Mouse (Mus musculus): Measurements from ENCODE around the gene Gucy2d. TPM values are rescaled to one million over a fixed set of nuclear protein-coding genes. Genes with fewer than 3 reads are reported as not detected.
A peak's percentile ranks its signal among the peaks of the same experiment; 100 is the strongest.

Gucy2d gene
- polyA plus RNA-seq, 1 experiment, result 0.08 TPM

GRCm38 (mm10) chr7:98487202-98487980 lies 47.2 kb downstream of the Gucy2d start:
- TF ChIP-seq CTCF (IDR thresholded peaks at IDR 0.05; ENCODE audit: borderline replicate concordance, insufficient read depth, low read depth, low read length) (no peak), POLR2A (IDR thresholded peaks at IDR 0.05; ENCODE audit: borderline replicate concordance, insufficient read depth, low read length) (no peak)
- no peak for DNase-seq
- H3K27ac ChIP-seq (ENCODE audit: insufficient read depth, low read length), result no peak overlapping the region
- H3K4me3 ChIP-seq (replicated peaks; ENCODE audit: insufficient read depth, low read depth, low read length), result no peak overlapping the region
- peaks cover 5% of the 10 kb centered on the region; the same call in 1 of the 2 replicates for H3K4me1 ChIP-seq (ENCODE audit: control insufficient read depth, insufficient read depth, low read length)
- WGBS, result 91% methylated on average over 11 of the region's 11 CpGs
- H3K27me3 ChIP-seq (ENCODE audit: control insufficient read depth, insufficient read depth, low read length), result no peaks in the 10 kb centered on the region; the same call in 1 of the 2 replicates

- no peak for TF ChIP-seq CTCF (IDR thresholded peaks at IDR 0.05; ENCODE audit: borderline replicate concordance, insufficient read depth, low read depth, low read length)
- no peak for TF ChIP-seq POLR2A (IDR thresholded peaks at IDR 0.05; ENCODE audit: borderline replicate concordance, insufficient read depth, low read length)
- Histone ChIP-seq H3K4me3 (replicated peaks; ENCODE audit: insufficient read depth, low read depth, low read length) (no peak overlapping the region), H3K4me1 (ENCODE audit: control insufficient read depth, insufficient read depth, low read length) (peaks cover 5% of the 10 kb centered on the region; the same call in 1 of the 2 replicates), H3K27me3 (ENCODE audit: control insufficient read depth, insufficient read depth, low read length) (no peaks in the 10 kb centered on the region; the same call in 1 of the 2 replicates), H3K27ac (ENCODE audit: insufficient read depth, low read length) (no peak overlapping the region)
- no peak for DNase-seq
- 91% methylated on average over 13 of the region's 13 CpGs for WGBS
These were observed 48.3 kb downstream of the Gucy2d start for GRCm38 (mm10) chr7:98488398-98489130.

- TF ChIP-seq CTCF (IDR thresholded peaks at IDR 0.05; ENCODE audit: borderline replicate concordance, insufficient read depth, low read depth, low read length), result no peak
- TF ChIP-seq POLR2A (IDR thresholded peaks at IDR 0.05; ENCODE audit: borderline replicate concordance, insufficient read depth, low read length), result no peak
- DNase-seq, result no peak
- Histone ChIP-seq H3K27me3 (ENCODE audit: control insufficient read depth, insufficient read depth, low read length) (no peaks in the 10 kb centered on the region; the same call in 1 of the 2 replicates), H3K27ac (ENCODE audit: insufficient read depth, low read length) (no peak within 1 kb of the TSS), H3K4me3 (replicated peaks; ENCODE audit: insufficient read depth, low read depth, low read length) (peak within 1 kb of the TSS; percentile 49), H3K4me1 (ENCODE audit: control insufficient read depth, insufficient read depth, low read length) (peaks cover 5% of the 10 kb centered on the region; the same call in 1 of the 2 replicates)
- 79% methylated on average over 6 of the region's 6 CpGs for WGBS
These were observed 48.9 kb downstream of the Gucy2d start, which contains the start of gene Lrrc32 for GRCm38 (mm10) chr7:98489131-98489530. Gene Lrrc32, plus strand, starts transcription at chr7:98489283.

- TF ChIP-seq POLR2A (IDR thresholded peaks at IDR 0.05; ENCODE audit: borderline replicate concordance, insufficient read depth, low read length), result no peak
- no peak for TF ChIP-seq CTCF (IDR thresholded peaks at IDR 0.05; ENCODE audit: borderline replicate concordance, insufficient read depth, low read depth, low read length)
- WGBS, result under 1% methylated on average over 50 of the region's 50 CpGs
- Histone ChIP-seq H3K27me3 (ENCODE audit: control insufficient read depth, insufficient read depth, low read length) (no peaks in the 10 kb centered on the region; the same call in 1 of the 2 replicates), H3K27ac (ENCODE audit: insufficient read depth, low read length) (no peak overlapping the region), H3K4me3 (replicated peaks; ENCODE audit: insufficient read depth, low read depth, low read length) (peak overlapping the region; percentile 49), H3K4me1 (ENCODE audit: control insufficient read depth, insufficient read depth, low read length) (peaks cover 5% of the 10 kb centered on the region; the same call in 1 of the 2 replicates)
- DNase-seq, result peak; percentile 52 to 56
These were observed 49.4 kb downstream of the Gucy2d start for GRCm38 (mm10) chr7:98489623-98490084.

- WGBS, result 63% methylated on average over 4 of the region's 4 CpGs
- peaks cover 5% of the 10 kb centered on the region; the same call in 1 of the 2 replicates for H3K4me1 ChIP-seq (ENCODE audit: control insufficient read depth, insufficient read depth, low read length)
- TF ChIP-seq POLR2A (IDR thresholded peaks at IDR 0.05; ENCODE audit: borderline replicate concordance, insufficient read depth, low read length) (no peak), CTCF (IDR thresholded peaks at IDR 0.05; ENCODE audit: borderline replicate concordance, insufficient read depth, low read depth, low read length) (no peak)
- no peak for DNase-seq
- no peak overlapping the region for H3K4me3 ChIP-seq (replicated peaks; ENCODE audit: insufficient read depth, low read depth, low read length)
- H3K27me3 ChIP-seq (ENCODE audit: control insufficient read depth, insufficient read depth, low read length), result no peaks in the 10 kb centered on the region; the same call in 1 of the 2 replicates
- no peak overlapping the region for H3K27ac ChIP-seq (ENCODE audit: insufficient read depth, low read length)
These were observed 50.1 kb downstream of the Gucy2d start for GRCm38 (mm10) chr7:98490328-98490727.

GRCm38 (mm10) chr7:98490911-98491310 lies 50.7 kb downstream of the Gucy2d start:
- Histone ChIP-seq H3K4me3 (replicated peaks; ENCODE audit: insufficient read depth, low read depth, low read length) (no peak overlapping the region), H3K27me3 (ENCODE audit: control insufficient read depth, insufficient read depth, low read length) (no peaks in the 10 kb centered on the region; the same call in 1 of the 2 replicates), H3K27ac (ENCODE audit: insufficient read depth, low read length) (no peak overlapping the region), H3K4me1 (ENCODE audit: control insufficient read depth, insufficient read depth, low read length) (peaks cover 1% of the 10 kb centered on the region; the same call in 1 of the 2 replicates)
- WGBS, result 93% methylated on average over 6 of the region's 6 CpGs
- no peak for DNase-seq
- TF ChIP-seq CTCF (IDR thresholded peaks at IDR 0.05; ENCODE audit: borderline replicate concordance, insufficient read depth, low read depth, low read length) (no peak), POLR2A (IDR thresholded peaks at IDR 0.05; ENCODE audit: borderline replicate concordance, insufficient read depth, low read length) (no peak)

- no peaks in the 10 kb centered on the region; the same call in 1 of the 2 replicates for H3K4me1 ChIP-seq (ENCODE audit: control insufficient read depth, insufficient read depth, low read length)
- no peak for DNase-seq
- 75% methylated on average over 9 of the region's 9 CpGs for WGBS
- no peaks in the 10 kb centered on the region; the same call in 1 of the 2 replicates for H3K27me3 ChIP-seq (ENCODE audit: control insufficient read depth, insufficient read depth, low read length)
- no peak overlapping the region for H3K27ac ChIP-seq (ENCODE audit: insufficient read depth, low read length)
- H3K4me3 ChIP-seq (replicated peaks; ENCODE audit: insufficient read depth, low read depth, low read length), result no peak overlapping the region
- TF ChIP-seq POLR2A (IDR thresholded peaks at IDR 0.05; ENCODE audit: borderline replicate concordance, insufficient read depth, low read length), result no peak
- TF ChIP-seq CTCF (IDR thresholded peaks at IDR 0.05; ENCODE audit: borderline replicate concordance, insufficient read depth, low read depth, low read length), result no peak
These were observed 51.4 kb downstream of the Gucy2d start for GRCm38 (mm10) chr7:98491451-98492200.
